Mouse (Mus musculus) kidney, adult 11 months (tissue): ENCODE data around the gene Tubg1.

Experiments
- DNase-seq: peaks from one replicate; pipeline ENCODE4 v3.0.0; 2022

Tubg1 gene

GRCm38 (mm10) chr11:101167211-101167962 lies 47.6 kb downstream of the Tubg1 start:
- no peak for DNase-seq

- no peak for DNase-seq
Measured at GRCm38 (mm10) chr11:101167963-101168300, 48.2 kb downstream of the Tubg1 start.

- DNase-seq = no peak
Measured at GRCm38 (mm10) chr11:101168301-101168980, 48.7 kb downstream of the Tubg1 start.

DNA sequence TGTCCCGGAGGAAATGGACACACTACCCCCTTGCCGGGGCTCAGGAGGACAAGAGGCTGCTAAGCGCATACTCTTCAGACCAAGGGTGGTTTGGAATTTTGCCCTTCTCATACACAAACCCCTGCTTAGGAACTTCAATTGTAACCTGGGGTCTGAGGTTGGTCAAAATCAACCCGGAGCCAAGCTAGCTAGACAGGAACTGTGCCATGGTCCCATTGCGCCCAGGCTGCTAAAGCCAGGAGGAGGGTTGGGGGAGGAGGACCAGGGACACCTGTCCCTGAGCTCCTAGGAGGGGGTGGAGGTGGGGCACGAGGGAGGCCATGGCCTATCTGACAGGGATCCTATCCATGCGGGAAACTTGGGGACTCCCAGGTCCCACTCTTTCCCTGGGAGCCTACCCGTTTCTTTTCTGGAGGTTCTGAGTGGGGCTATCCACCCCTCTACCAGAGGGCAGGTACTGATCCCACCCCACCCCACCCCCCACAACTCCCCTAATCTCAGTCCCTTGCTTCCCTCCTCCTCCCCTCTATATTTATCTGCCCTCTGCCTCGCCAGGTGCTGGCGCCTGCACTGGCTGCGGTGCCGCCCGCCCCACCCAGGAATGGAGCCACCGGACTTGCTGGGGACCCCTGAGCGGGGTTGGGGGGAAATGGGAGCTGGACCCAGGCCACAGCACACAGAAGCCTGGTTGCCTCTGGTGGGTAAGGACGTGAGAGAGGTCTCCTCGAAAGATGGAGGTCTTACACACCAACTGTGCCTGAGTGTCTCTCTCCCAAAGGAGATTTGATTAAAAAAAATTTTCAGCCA lies 49.8 kb downstream of the Tubg1 start:
- DNase-seq = no peak

- DNase-seq = peak; percentile 59
Measured at GRCm38 (mm10) chr11:101170354-101170810, 50.6 kb downstream of the Tubg1 start, which contains the start of gene Cntnap1. Gene Cntnap1, plus strand, starts transcription at chr11:101170523.

- peak; percentile 97 for DNase-seq
Measured at GRCm38 (mm10) chr11:101170811-101171610, 51.3 kb downstream of the Tubg1 start, which contains the start of gene Plekhh3. Gene Plekhh3, minus strand, starts transcription at chr11:101171351.

GRCm38 (mm10) chr11:101171721-101172433 lies 52.1 kb downstream of the Tubg1 start:
- peak; percentile 66 for DNase-seq

- no peak for DNase-seq
Measured at GRCm38 (mm10) chr11:101172434-101172815, 52.7 kb downstream of the Tubg1 start.

DNA sequence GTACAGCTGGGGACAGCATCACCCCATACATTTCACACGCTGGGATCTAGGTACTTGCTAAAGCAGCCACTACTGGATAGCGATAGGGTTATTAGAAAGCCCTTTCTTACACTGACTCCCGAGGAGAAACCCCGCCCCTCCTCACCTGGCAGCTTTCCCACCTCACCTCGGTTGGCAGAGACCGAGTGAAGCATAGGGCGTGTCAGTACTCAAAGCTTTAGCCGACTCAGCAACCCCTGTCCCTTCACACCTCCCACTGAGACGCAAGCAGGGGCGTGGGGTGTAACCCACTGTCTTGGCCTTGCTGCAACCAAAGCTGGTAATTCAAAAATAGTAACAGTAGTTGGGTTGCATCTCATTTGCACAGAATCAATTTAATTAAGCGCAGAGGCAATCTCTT lies 53.4 kb downstream of the Tubg1 start:
- peak; percentile 84 for DNase-seq

DNA sequence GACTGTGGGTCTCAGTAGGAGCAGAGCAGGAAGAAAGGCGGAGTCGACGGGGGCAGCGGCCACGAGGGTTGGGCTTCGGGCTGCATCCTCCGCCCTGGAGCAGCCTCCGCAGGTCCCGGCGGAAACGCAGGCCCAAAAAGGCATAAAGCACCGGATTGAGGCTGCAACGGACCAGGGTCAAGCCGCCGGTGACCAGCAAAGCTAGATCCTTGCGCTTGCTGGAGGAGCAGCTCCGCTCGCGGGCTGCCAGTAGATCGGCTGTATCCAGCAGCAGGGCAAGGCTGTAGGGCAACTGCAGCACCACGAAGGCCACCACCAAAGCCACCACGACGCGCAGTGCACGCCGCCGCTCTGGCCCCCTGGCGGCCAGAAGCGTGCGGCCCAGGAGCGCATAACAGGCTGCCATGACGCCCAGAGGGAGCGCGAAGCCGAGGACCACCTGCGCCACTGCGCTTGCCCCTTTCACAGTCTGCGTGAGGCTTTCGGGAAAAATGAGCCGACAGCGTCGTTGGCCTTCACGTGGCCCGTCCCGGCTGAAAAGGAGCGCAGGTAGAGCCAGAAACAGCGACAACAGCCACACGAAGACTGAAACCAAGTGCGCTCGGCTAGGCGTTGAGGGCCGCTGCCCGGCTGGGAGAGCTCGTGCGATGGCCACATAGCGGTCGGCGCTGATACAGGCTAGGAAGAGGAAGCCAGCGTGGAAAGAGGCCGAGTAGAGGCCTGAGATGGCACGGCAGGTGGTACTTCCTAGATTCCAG lies 54.1 kb downstream of the Tubg1 start:
- peak; percentile 79 for DNase-seq

- DNase-seq = no peak
Measured at GRCm38 (mm10) chr11:101174389-101174745, 54.6 kb downstream of the Tubg1 start.

DNA sequence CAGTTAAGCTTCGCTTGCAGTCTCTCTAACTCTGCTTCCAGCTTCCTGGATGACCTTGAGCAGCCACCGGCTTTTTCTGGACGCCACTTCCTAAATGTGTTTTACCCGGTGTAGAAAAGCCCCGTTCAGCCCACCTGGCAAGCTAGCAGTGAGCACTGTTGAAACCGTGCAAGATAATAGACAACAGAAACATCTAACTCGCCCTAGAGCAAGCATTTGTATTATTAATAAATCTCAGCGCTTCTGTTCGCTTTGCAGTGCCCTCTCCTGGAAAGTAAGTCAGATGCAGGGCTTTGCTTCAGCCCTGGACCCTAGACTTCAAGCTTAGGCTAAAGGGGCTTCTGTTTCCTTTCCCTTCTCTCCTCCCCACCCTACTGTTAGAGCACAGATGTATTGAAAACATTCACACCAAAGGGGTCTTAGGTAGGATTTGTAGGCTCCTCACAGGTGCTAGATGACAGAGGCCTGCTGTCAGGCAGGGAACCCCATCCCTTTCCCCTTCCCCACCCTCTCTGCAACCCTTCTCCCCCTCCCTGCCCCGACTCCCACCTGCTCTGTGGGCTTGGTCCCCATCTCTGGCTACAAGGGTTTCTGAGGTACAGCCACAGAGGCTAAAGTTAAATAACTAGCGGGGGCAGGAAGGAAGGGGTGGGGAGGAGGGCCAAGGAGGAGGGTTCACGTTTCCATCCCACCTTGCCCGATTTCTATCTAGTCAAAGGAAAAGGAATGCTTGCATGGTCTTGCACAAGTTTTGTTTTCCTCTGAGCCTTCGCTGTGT lies 55.3 kb downstream of the Tubg1 start, which contains the start of gene Ccr10:
Gene Ccr10 (minus strand): TSS at position 593 of the 778 bp plus-strand sequence.
- DNase-seq = no peak

- DNase-seq = no peak
Measured at GRCm38 (mm10) chr11:101175636-101176116, 55.9 kb downstream of the Tubg1 start.
